Mouse (Mus musculus) MEL-GATA-1-ER (cell line): ENCODE measurements around the gene Atxn7l1.

Experiments used
- DNase-seq: peaks from one replicate; pipeline ENCODE4 v3.0.0-alpha.2; 2012; ENCODE audit warnings: low read depth; ENCODE audit errors: extremely low read depth

The Atxn7l1 gene

GRCm38 (mm10) chr12:33225117-33225541 lies 77.6 kb downstream of the Atxn7l1 start:
- DNase-seq = no peak

GRCm38 (mm10) chr12:33225978-33226377 lies 78.5 kb downstream of the Atxn7l1 start:
- no peak for DNase-seq

DNA sequence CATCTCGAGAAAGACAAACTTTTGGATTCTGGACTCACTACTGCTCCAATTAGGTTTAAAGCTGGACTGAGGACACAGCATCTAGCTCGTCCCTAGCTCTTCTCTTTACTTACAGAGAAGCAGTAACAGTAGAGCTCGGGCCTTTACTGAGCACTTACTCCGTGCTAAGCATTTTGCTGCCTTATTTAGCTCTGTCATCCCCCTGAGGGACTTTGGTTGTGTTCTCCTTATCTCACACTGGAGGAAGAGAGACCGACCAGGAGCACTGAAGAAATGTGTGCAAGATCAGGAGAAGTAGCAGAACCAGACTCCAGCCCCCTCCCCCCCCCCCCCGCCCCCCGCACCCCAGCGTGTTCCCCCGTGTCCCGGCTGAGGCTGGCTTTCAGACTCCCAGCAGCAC lies 79.1 kb downstream of the Atxn7l1 start:
- DNase-seq = no peak

- no peak for DNase-seq
Measured at GRCm38 (mm10) chr12:33235314-33235713, 87.8 kb downstream of the Atxn7l1 start.

DNA sequence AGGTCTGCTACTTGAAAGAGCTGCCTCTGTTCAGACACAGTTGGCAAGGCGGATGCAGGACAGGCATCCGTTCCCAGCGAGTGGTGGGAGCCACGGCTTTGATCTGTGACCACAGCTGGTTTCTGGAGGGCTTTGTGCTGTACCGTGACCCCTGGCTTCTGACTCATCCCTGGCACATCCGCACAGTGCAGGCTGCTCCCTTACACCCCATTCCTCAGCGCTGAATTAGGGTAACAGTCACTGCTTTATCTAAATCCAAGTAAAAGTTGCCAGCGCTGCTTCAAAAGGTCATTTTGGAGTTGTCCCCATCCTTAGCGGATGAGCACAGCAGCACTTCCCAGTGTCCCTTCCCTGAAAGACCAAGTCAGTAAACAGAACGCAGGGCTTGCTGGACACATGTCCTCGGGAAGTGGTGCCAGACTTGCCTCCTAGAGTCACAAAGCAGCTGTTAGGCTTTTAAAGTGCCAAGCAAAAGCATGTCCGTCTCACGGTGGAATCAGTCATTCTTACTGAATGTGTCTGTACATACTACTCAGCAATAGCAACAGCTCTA lies 88.4 kb downstream of the Atxn7l1 start:
- no peak for DNase-seq

DNA sequence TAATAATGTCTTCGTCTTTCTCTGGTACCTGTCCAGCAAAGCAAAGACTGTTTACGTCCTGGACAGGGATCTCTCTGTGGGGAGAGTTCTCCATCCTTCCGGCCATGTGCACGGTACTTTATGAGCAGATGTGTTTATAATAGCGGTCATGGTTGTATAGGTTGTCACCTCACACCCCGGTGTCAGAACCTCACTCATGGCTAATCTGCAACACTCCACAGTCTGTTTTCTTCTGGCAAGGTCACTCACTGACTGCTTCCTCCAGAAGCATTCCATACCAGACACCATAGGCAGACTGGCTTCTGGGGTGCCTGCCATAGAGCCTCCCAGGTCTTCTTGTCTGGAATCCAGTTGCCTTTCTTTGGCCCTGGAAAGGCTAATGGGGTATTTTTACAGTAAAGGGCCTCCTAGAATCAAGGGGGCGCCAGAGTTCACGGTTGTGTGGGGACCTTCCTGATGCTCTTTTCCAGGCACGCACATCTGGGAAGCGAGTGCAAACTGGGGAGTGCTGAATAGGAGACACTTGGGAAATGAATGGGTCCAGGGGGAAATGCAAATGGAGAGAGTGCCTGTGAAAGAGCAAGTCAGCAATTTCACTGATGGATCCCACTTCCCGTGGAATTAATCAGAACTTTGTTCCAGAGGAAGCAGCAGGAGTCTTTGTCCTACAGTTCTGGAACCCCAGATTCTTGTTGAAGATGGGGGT lies 89.0 kb downstream of the Atxn7l1 start:
- no peak for DNase-seq

GRCm38 (mm10) chr12:33237108-33237507 lies 89.6 kb downstream of the Atxn7l1 start:
- DNase-seq = no peak

DNA sequence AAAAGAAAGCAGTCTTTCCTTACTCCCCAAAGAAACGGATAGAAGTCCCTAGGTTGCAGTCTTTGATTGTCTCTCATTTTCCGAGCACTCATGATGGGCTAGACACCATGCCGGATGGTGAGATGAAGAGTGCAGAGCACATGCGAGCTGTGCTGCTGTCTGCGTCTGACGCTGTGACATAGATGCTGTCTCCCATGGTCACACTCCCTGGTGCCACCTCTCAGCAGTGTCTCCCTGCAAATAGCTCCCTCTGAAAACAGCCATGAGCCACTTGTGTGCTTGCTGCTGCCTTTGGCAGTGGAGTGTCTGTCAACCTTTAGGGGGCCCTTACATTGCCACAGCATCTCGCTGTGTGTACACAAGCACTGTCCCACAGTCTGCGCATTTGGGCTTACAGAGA lies 95.2 kb downstream of the Atxn7l1 start:
- DNase-seq = no peak

- no peak for DNase-seq
Measured at GRCm38 (mm10) chr12:33244132-33244875, 96.8 kb downstream of the Atxn7l1 start.

DNA sequence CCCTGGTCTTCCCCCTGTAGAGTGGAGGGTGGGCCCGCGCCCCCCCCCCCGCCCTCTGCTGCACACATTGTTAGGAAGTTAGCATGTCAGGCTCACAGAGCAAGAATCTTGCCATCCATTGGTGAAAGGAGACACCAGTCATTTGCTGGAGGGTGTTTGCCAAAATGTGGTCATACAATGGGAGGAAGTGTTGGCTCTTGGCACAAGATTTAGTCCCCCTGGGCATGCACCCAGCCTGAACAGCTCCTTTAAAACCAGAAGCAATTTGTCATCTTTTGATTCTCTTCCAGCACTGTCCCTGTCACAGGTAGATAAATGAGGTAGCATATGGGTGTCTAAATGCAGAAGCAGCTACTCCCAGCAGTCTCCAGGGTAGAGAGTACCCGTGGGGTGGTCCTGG lies 98.0 kb downstream of the Atxn7l1 start:
- DNase-seq = no peak

DNA sequence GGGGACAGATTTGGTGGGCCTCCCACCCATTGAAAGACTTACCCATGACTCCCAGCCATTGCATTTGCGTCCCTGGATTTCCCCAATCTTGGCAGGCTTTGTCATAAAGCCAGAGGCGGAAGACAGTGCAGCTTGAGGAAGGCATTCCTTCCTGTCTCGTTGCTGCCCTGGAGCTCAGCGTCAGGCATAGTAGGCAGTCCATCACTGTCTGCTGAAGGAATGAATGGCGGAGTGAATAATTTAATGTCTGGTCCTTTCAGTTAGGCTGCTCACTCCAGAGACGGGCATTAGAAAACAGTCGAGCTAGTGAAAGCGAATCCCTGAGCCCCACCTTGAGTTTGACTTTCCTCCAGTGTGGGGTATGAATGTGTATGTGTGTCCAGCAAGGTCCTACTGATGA lies 99.4 kb downstream of the Atxn7l1 start:
- DNase-seq = no peak

DNA sequence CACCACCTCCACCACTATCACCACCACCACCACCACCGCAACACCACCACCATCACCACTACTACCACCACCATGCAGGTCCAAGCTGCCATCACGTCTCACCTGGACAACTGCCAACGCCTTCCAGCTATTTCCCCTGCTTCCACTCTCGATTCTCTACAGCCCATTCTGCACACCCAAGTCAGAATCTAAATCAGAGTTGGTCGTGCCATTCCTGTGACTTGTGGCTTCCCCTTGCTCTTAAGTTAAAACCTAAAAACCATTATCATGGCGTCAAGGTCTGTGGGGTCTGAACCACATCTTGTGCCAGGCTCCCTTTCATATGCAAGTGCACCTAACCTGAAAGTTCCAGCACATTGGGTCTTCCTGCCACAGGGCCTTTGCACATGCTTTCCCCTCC lies 102.7 kb downstream of the Atxn7l1 start:
- no peak for DNase-seq

DNA sequence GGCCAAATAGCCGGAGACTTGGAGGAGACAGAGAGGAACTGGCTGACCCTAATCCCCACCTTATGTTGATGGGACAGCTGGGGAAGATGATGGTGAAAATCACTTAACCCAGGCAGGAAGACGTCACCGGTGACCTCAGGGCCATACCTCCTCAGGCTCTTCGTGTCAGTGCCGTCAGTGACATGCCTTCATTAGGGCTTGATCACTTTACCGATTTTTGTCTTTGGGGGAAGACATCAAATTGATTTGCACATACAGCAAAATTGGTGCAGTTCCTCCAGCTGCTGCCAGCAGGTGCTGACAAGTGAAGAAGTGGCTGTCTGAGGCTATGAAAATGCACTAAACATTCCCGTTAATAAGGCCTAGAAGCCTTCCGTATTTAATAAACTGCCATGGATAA lies 103.9 kb downstream of the Atxn7l1 start:
- no peak for DNase-seq

DNA sequence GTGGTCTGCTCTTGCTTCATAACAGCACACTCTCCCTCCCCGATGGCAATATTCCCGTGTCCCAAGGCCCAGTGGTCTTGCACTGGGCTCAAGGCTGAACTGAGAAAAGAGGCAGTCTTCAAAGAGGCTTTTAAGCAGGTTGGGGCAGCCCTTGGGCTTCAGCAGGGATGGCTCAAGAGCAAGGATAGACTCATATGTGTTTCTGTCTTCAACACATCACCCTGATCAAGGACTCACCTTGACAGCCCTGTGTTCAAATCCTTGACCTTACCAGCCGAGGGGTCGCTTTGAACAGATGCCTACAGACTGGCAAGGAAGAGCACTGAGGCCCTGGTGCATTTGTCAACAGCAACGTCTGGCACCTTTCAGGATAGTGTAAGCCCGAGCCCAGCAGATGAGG lies 105.1 kb downstream of the Atxn7l1 start:
- DNase-seq = no peak

- DNase-seq = no peak
Measured at GRCm38 (mm10) chr12:33253206-33253605, 105.7 kb downstream of the Atxn7l1 start.

GRCm38 (mm10) chr12:33255256-33255655 lies 107.8 kb downstream of the Atxn7l1 start:
- no peak for DNase-seq

GRCm38 (mm10) chr12:33256426-33256825 lies 108.9 kb downstream of the Atxn7l1 start:
- no peak for DNase-seq

DNA sequence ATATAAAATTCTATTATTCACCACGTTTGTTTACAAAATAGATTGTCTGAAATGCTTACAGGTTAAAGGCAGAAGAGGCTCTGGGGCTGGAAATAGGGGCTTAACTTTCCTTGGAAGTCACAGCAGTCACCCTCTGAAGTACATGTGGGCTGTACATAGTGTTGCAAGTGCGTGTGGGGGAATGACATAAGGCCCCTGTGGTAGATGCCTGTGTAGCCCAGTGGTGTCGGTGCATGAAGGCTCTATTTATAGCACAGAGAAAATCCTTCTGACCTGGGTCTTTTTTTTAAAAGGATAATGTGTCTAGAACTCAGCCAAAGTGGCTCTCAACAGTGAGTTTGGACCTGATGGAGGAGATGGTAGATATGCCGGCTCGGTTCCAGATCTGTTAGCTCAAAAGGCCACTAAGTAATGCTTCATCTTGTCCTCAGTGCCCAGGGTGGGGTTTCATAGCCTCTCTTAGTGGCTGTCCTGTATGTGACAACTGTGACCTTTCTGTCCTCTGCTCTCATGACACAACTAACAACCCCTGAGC lies 111.6 kb downstream of the Atxn7l1 start:
- no peak for DNase-seq

GRCm38 (mm10) chr12:33260575-33260974 lies 113.1 kb downstream of the Atxn7l1 start:
- DNase-seq = no peak

DNA sequence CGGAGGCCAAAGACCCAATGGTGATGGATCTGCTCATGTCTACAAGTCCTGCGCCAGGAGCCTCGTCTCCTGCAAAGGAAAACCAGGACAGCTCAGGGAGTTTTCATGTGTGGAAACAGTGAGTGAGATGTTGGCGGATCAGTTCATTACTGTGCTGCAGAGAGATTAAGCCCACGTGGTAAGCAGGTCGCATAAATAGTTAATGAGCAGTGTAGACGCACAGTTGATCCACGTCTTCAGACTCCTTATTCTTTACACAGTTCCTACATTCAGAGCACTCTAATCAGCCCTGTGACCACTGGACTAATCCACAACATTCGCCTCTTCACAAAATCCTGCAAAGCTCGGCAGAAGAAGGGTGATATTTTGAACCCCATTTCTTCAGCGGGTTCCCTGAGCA lies 118.4 kb downstream of the Atxn7l1 start:
- DNase-seq = no peak

DNA sequence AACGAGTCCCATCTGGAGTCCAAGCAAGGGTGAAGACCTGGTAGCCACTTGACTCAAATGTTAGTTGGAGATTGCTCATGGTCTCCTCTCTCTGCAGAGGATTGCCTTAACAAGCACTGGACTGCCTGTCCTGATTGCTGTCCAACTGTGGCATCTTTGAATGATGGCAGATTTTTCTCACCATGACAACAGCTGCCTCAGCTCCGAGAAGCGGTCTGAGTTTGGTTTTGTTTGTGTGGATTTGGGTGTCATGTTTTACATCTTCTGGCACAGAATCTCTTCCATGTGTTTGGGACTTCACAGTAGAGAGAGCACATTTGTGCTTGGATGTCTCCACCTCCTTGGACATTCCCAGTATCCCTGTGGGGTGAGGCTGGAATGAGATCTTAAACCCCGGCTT lies 120.5 kb downstream of the Atxn7l1 start:
- no peak for DNase-seq

DNA sequence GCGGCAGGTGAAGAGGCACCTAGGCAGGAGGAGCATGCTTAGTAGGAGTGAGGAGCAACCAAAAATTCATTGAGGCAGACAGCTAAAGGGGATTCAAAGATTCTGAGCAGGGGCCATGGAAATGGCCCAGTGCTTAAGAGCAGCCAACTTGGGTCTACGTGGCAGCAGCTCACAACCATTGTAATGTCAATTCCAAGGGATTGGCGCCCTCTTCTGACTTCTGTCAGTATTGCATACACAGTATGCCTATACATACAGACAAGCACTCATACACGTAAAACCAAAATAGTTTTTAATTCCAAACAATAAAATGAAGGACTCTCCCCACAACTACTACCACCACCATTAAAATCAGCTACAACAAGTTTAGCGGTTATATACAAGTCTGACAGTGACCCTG lies 122.2 kb downstream of the Atxn7l1 start:
- DNase-seq = peak; percentile 61
